In the genomic region with DNA sequence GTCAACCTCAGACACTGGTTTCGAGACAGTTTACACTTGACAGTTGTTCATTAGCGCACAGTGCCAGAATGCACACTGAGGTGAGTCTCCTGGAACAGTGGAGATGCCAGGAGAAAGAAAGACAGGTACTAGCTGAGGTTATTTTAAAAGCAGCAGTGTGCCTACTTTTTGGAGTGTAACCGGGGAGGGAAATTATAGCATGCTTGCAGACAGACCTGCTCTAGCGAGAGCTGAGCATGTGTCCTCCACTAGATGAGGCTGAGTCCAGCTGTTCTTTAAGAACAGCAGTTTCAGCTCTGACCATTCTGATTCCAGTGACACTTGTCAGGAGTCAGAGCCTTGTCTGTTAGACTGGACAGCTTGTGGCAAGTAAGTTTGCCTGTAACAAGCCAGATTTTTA, we compare ENCODE assay signal across 14 mouse cellular contexts. TPM values are rescaled to one million over a fixed set of nuclear protein-coding genes. Genes with fewer than 3 reads are reported as not detected.
DNase-seq lines count a peak whose midpoint lies in the region; ATAC-seq lines count a peak whose summit lies in the region.
"Had no signal": no experiment of that assay in that cellular context is flagged by ENCODE, and none has a peak within 500 bp of the region (broad histone marks: within the 10 kb centered on the region; RNA-seq: fewer than 3 reads in every experiment).

No protein-coding gene starts in this region.

- peaks cover 36% of the 10 kb centered on the region for H3K4me1 ChIP-seq in heart, embryonic 12.5 days (replicated peaks)
- peaks cover 35% of the 10 kb centered on the region for H3K4me1 ChIP-seq in lung, embryonic 16.5 days (replicated peaks; ENCODE audit: control insufficient read depth, insufficient read depth, low read length)
- H3K4me1 ChIP-seq in intestine, embryonic 16.5 days (ENCODE audit: control insufficient read depth, insufficient read depth, low read length) = peaks cover 14% of the 10 kb centered on the region

- H3K27ac ChIP-seq in heart, embryonic 12.5 days (ENCODE audit: poor library complexity, severe bottlenecking) = peak overlapping the region; percentile 97; the same call in 1 of the 2 replicates
- H3K27ac ChIP-seq in lung, embryonic 16.5 days (ENCODE audit: low read length) = peak overlapping the region; percentile 56; the same call in 1 of the 2 replicates
- peak overlapping the region; percentile 13; the same call in 1 of the 2 replicates for H3K27ac ChIP-seq in intestine, embryonic 16.5 days (ENCODE audit: low read length)
- H3K27ac ChIP-seq: midbrain, embryonic 13.5 days had no signal

- no peaks in the 10 kb centered on the region for H3K27me3 ChIP-seq in heart, embryonic 12.5 days (replicated peaks)
- no peaks in the 10 kb centered on the region for H3K27me3 ChIP-seq in lung, embryonic 16.5 days (ENCODE audit: control insufficient read depth, insufficient read depth, low read depth, low read length)
- H3K27me3 ChIP-seq in intestine, embryonic 16.5 days (replicated peaks; ENCODE audit: control insufficient read depth, insufficient read depth, low read length) = no peaks in the 10 kb centered on the region
- H3K27me3 ChIP-seq: midbrain, embryonic 13.5 days; Patski had no signal

- DNase-seq in heart, adult 8-10 months (ENCODE audit: low spot score) = no peak
- no peak for DNase-seq in lung, postnatal 10 days
- no peak for DNase-seq in frontal cortex, postnatal 14 days (ENCODE audit: low spot score in 2 of 2)
- DNase-seq in spleen, postnatal 36 days (ENCODE audit: low spot score in 2 of 2) = no peak
- DNase-seq in retina, postnatal 1 day = no peak
- DNase-seq: adrenal gland, adult 2 months; kidney, adult 9 months; thymus, adult 2 months had no signal

- no peak for ATAC-seq in heart, embryonic 12.5 days (ENCODE audit: insufficient number of reproducible peaks, low FRiP score)
- no peak for ATAC-seq in lung, embryonic 16.5 days (ENCODE audit: low read depth)
- ATAC-seq in intestine, embryonic 16.5 days = no peak
- ATAC-seq: midbrain, embryonic 13.5 days; Patski had no signal

- no peaks in the 10 kb centered on the region for H3K9me3 ChIP-seq in heart, embryonic 12.5 days (replicated peaks)
- H3K9me3 ChIP-seq in lung, embryonic 16.5 days (ENCODE audit: control insufficient read depth, low read length) = no peaks in the 10 kb centered on the region
- H3K9me3 ChIP-seq in intestine, embryonic 16.5 days (ENCODE audit: control insufficient read depth, low read length) = no peaks in the 10 kb centered on the region
- H3K9me3 ChIP-seq: midbrain, embryonic 13.5 days had no signal

- H3K4me2 ChIP-seq in heart, embryonic 12.5 days = peak overlapping the region; percentile 80
- H3K4me2 ChIP-seq in lung, embryonic 16.5 days (ENCODE audit: low read depth, low read length) = peak overlapping the region; percentile 63
- H3K4me2 ChIP-seq in intestine, embryonic 16.5 days (ENCODE audit: low read depth, low read length) = peak overlapping the region; percentile 77

- 0 out of 2 replicates have a peak overlapping the region, but pooled peaks have one; percentile 36 for H3K9ac ChIP-seq in heart, embryonic 12.5 days
- no peak overlapping the region for H3K9ac ChIP-seq in lung, embryonic 16.5 days (ENCODE audit: low read length)
- H3K9ac ChIP-seq in intestine, embryonic 16.5 days (ENCODE audit: low read depth, low read length) = no peak overlapping the region
- H3K9ac ChIP-seq: midbrain, embryonic 13.5 days had no signal

- H3K36me3 ChIP-seq in heart, embryonic 12.5 days = peaks cover 11% of the 10 kb centered on the region; the same call in 1 of the 2 replicates
- H3K36me3 ChIP-seq in lung, embryonic 16.5 days (ENCODE audit: control insufficient read depth, insufficient read depth, low read length) = no peaks in the 10 kb centered on the region
- no peaks in the 10 kb centered on the region for H3K36me3 ChIP-seq in intestine, embryonic 16.5 days (ENCODE audit: control insufficient read depth, insufficient read depth, low read length)
- H3K36me3 ChIP-seq: midbrain, embryonic 13.5 days had no signal

- H3K4me3 ChIP-seq in heart, embryonic 12.5 days = peak overlapping the region; percentile 68
- H3K4me3 ChIP-seq in lung, embryonic 16.5 days (ENCODE audit: low read length) = peak overlapping the region; percentile 78
- peak overlapping the region; percentile 0 for H3K4me3 ChIP-seq in intestine, embryonic 16.5 days (ENCODE audit: low read length)
- H3K4me3 ChIP-seq: midbrain, embryonic 13.5 days had no signal

- WGBS in heart, embryonic 12.5 days = 74% methylated on average over 4 of the region's 4 CpGs
- WGBS in lung, embryonic 16.5 days = 80% methylated on average over 4 of the region's 4 CpGs
- WGBS in intestine, embryonic 16.5 days = 72% methylated on average over 4 of the region's 4 CpGs

RNA-seq across cellular contexts. Expression of gene Ccn2, which starts 2.5 kb away (rescaled TPM):
- 56.8 and 60.1 TPM in 2 replicates for polyA plus RNA-seq in heart, embryonic 12.5 days (2016; fragmentation: Nextera tagmentation; extraction: Ambion mirVana)
- 100 to 1,000 TPM in 1 of 4 experiments, 10 to 100 TPM in 3; 53.9 to 107 (median 63.8) TPM for total RNA-seq in heart, adult 8-10 months (2022)
- 12.8 and 15.1 TPM in 2 replicates for polyA plus RNA-seq in lung, embryonic 16.5 days (2015; fragmentation: Nextera tagmentation; extraction: Ambion mirVana)
- polyA plus RNA-seq in intestine, embryonic 16.5 days (2015; fragmentation: Nextera tagmentation; extraction: Ambion mirVana) = 8.9 and 12.7 TPM in 2 replicates
- total RNA-seq: common myeloid progenitor, adult 5-6 weeks had no signal

Comparison
In these comparisons a context has a peak if more than half of its experiments do, and no peak if none do; other contexts are left out.
1. H3K27ac ChIP-seq: peak in every context shown above with its lines; median percentile 97 in heart, embryonic 12.5 days; 56 in lung, embryonic 16.5 days; 13 in intestine, embryonic 16.5 days.
2. H3K4me3 ChIP-seq: peak in every context shown above with its lines; median percentile 78 in lung, embryonic 16.5 days; 68 in heart, embryonic 12.5 days; 0 in intestine, embryonic 16.5 days.